Mouse (Mus musculus) ES-Bruce4 (cell line): ENCODE measurements around the gene Nkiras2. TPM values are rescaled to one million over a fixed set of nuclear protein-coding genes. Genes with fewer than 3 reads are reported as not detected.
"Not testable (repeated sequence)": the region's sequence is repeated elsewhere in the genome, so short reads cannot be mapped to it uniquely, and the experiment has no call there.

Experiments used
- H3K27ac ChIP-seq: 2 replicates; pipeline ENCODE4 v1.5.1; 2012; ENCODE audit warnings: low read length, inconsistent platforms; ENCODE audit not compliant: insufficient read depth
- H3K27me3 ChIP-seq: 2 replicates; pipeline ENCODE4 v1.6.1; 2012; ENCODE audit warnings: mild to moderate bottlenecking, low read length, inconsistent platforms; ENCODE audit not compliant: control insufficient read depth, poor library complexity, insufficient read depth, severe bottlenecking
- H3K36me3 ChIP-seq: 2 replicates; pipeline ENCODE4 v1.6.1; 2012; ENCODE audit warnings: inconsistent platforms, mild to moderate bottlenecking, low read length, moderate library complexity; ENCODE audit not compliant: control insufficient read depth, poor library complexity, insufficient read depth, severe bottlenecking
- H3K4me1 ChIP-seq: one replicate; pipeline ENCODE4 v1.8.1; 2011; ENCODE audit warnings: low read length; ENCODE audit not compliant: control insufficient read depth, insufficient read depth
- H3K4me3 ChIP-seq: 2 replicates; pipeline ENCODE4 v1.5.1; 2011; ENCODE audit warnings: low read depth, mild to moderate bottlenecking, low read length
- H3K9ac ChIP-seq: 2 replicates; pipeline ENCODE4 v1.6.1; 2012; ENCODE audit warnings: low read depth, mild to moderate bottlenecking, inconsistent platforms; ENCODE audit not compliant: poor library complexity, severe bottlenecking
- H3K9me3 ChIP-seq: replicated peaks from 2 replicates; pipeline ENCODE4 v1.6.1; 2012; ENCODE audit warnings: mild to moderate bottlenecking, low read length, inconsistent platforms; ENCODE audit not compliant: control insufficient read depth, poor library complexity, insufficient read depth, severe bottlenecking
- CTCF ChIP-seq: IDR thresholded peaks from one replicate; pipeline ENCODE4 v1.8.1; 2011; ENCODE audit warnings: low read depth, low read length
- EP300 ChIP-seq: IDR thresholded peaks from 2 replicates; pipeline ENCODE4 v1.6.1; 2011; ENCODE audit warnings: low read depth, low read length; ENCODE audit not compliant: insufficient read depth
- POLR2A ChIP-seq: IDR thresholded peaks from one replicate; pipeline ENCODE4 v1.8.1; 2011; ENCODE audit warnings: low read length; ENCODE audit not compliant: insufficient read depth
- polyA plus RNA-seq: library from polyadenylated mRNA; stranded (reverse); fragments of >200 nt; gene quantifications from 2 replicates; pipeline ENCODE4 v1.2.4, GENCODE M21; 2011; ENCODE audit warnings: low read depth; ENCODE audit not compliant: missing spikeins, insufficient read depth, insufficient read length

The Nkiras2 gene
- polyA plus RNA-seq, 1 experiment: 29.1 TPM

DNA sequence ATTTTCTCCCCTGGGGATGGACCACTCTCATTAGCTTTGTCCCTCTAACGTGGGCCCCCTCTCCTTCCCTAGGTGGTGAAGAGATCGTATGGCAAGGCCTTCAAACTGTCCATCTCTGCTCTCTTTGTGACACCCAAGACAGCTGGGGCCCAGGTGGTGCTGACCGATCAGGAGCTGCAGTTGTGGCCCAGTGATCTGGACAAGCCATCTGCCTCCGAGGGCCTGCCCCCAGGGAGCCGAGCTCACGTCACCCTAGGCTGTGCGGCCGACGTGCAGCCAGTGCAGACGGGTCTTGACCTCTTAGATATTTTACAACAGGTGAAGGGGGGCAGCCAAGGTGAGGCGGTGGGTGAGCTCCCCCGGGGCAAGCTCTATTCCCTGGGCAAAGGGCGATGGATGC lies 38.8 kb upstream of the Nkiras2 start:
- Histone ChIP-seq H3K27me3 (no peaks in the 10 kb centered on the region), H3K4me3 (no peak overlapping the region), H3K9ac (no peak overlapping the region), H3K4me1 (no peaks in the 10 kb centered on the region), H3K36me3 (peaks cover 39% of the 10 kb centered on the region), H3K9me3 (no peaks in the 10 kb centered on the region), H3K27ac (no peak overlapping the region)
- no peak for TF ChIP-seq POLR2A
- TF ChIP-seq CTCF: no peak
- no peak for TF ChIP-seq EP300

DNA sequence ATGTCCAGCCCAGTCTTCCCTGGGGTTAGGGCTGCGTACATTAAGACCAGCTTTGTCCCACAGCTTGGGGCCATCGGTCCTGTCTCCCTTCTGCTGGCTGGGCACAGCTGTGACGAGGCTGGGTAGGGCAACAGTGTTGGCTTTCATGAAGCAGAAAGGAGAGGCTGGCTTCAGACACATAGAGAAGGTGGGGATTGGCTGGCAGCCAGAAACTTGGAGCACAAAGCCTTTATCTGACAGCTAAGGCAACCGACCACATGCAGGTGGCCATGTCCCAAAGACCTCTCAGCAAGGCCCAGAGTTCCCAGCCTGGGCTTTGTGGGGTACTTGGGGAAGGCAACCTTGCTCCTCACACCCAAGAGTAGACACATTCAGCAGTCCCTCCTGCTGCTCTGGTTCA lies 37.3 kb upstream of the Nkiras2 start:
- no peaks in the 10 kb centered on the region for H3K9me3 ChIP-seq
- H3K27me3 ChIP-seq: no peaks in the 10 kb centered on the region
- H3K4me1 ChIP-seq: no peaks in the 10 kb centered on the region
- TF ChIP-seq CTCF: no peak
- TF ChIP-seq POLR2A: no peak
- no peak for TF ChIP-seq EP300
- H3K4me3 ChIP-seq: no peak overlapping the region
- H3K27ac ChIP-seq: no peak overlapping the region
- no peak overlapping the region for H3K9ac ChIP-seq
- H3K36me3 ChIP-seq: peaks cover 53% of the 10 kb centered on the region

DNA sequence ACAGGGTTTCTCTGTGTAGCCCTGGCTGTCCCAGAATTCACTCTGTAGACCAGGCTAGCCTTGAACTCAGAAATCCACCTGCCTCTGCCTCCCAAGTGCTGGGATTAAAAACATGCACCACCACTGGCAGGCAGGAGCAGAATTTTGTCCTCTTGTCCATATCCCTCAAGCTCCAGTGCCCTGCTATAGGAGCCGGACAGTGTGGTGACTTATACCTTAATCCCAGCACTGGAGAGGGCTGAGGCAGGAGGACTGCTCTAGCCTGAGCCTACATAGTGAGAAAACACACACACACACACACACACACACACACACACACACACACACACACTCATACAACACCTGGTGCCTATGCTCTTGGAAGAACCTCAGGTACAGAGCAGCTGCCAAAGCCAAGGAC lies 36.6 kb upstream of the Nkiras2 start:
- H3K4me1 ChIP-seq: not testable (repeated sequence)

DNA sequence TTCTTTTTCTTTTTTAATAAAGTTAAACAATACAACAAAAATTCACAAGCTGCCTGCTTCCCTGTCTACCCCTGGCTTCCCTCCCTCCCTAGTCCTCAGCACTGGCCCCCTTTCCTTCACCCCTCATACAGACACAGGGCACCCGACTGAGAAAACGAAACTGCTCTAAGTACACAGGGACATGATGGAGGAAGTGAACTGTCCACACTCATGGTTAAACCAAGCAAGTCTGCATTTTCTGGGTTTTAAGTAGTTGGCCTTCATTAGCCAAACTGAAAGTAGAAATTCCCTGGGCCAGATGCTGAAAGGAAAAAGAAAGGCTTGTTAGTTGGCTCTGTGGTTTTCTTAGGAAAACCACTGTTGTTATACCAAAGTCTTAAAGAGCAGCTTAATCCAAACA lies 36.2 kb upstream of the Nkiras2 start:
- Histone ChIP-seq H3K4me1 (no peaks in the 10 kb centered on the region), H3K9me3 (no peaks in the 10 kb centered on the region), H3K4me3 (no peak overlapping the region), H3K36me3 (peaks cover 63% of the 10 kb centered on the region), H3K27ac (no peak overlapping the region), H3K9ac (no peak overlapping the region), H3K27me3 (no peaks in the 10 kb centered on the region)
- TF ChIP-seq CTCF (no peak), POLR2A (no peak), EP300 (no peak)

More for the DNA sequence above, 36.6 kb upstream of the Nkiras2 start:
- not testable (repeated sequence) for H3K4me3 ChIP-seq, H3K27me3 ChIP-seq, H3K9ac ChIP-seq, H3K9me3 ChIP-seq, H3K27ac ChIP-seq
- H3K36me3 ChIP-seq: peaks cover 59% of the 10 kb centered on the region

DNA sequence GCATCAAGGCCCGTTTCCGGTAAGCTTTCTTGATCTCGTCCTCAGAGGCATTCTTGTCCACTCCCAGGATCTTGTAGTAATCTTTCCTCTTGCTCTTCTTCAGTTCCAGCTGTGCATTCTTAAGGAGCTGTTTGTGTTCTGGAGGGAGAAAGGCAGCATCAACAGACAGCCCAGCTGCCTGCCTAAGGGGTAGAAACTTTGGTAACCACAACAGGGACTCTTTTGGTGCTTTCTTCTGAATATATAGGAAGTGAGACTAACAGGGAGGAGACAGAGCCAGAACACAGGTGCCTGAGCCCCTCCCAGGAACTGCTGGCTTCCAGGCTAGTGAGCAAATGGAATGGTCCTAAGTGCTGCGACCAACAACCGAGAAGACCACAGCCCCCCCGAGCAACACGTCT lies 34.5 kb upstream of the Nkiras2 start:
- no peak overlapping the region for H3K27ac ChIP-seq
- no peaks in the 10 kb centered on the region for H3K4me1 ChIP-seq
- H3K9ac ChIP-seq: no peak overlapping the region
- no peak for TF ChIP-seq CTCF
- no peak for TF ChIP-seq POLR2A
- TF ChIP-seq EP300: no peak
- peaks cover 79% of the 10 kb centered on the region for H3K36me3 ChIP-seq
- H3K27me3 ChIP-seq: no peaks in the 10 kb centered on the region
- H3K4me3 ChIP-seq: no peak overlapping the region
- H3K9me3 ChIP-seq: no peaks in the 10 kb centered on the region

DNA sequence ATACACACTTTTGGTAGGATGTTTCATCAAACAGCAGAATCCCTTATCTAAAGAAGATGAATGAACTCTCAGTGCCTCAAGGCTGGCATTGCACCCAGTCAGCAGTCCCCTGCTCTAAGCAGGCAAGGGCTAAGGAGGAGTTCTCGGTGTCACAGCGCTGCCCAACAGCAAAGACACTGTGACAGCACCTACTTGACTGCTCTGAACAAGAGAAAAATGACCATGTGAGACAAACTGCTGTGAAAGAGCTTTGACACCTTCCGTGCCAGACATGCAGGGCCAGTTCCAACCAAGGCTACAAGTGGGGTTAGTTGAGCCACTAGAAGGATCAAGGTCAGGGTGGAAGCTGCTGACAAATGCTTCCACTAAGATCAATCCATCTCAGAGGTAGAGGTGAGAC lies 33.9 kb upstream of the Nkiras2 start:
- H3K36me3 ChIP-seq: peaks cover 83% of the 10 kb centered on the region
- no peak overlapping the region for H3K27ac ChIP-seq
- TF ChIP-seq EP300 (no peak), POLR2A (no peak), CTCF (no peak)
- no peaks in the 10 kb centered on the region for H3K27me3 ChIP-seq
- no peak overlapping the region for H3K9ac ChIP-seq
- no peak overlapping the region for H3K4me3 ChIP-seq
- no peaks in the 10 kb centered on the region for H3K4me1 ChIP-seq
- no peaks in the 10 kb centered on the region for H3K9me3 ChIP-seq
